Mouse (Mus musculus): ENCODE data around the gene Glipr2.

GRCm38 (mm10) chr4:43936749-43937674 is 20.2 kb upstream of the Glipr2 start:
- TF ChIP-seq CTCF (IDR thresholded peaks at IDR 0.05; ENCODE audit: low read depth, low read length) (no peak), POLR2AphosphoS5 (IDR thresholded peaks at IDR 0.05; ENCODE audit: insufficient replicate concordance, low read depth, low read length) (no peak), TAL1 (conservative IDR thresholded peaks at IDR 0.05; ENCODE audit: low read depth, low read length) (no peak), GATA1 (IDR thresholded peaks at IDR 0.05; ENCODE audit: borderline replicate concordance, low read length) (no peak)
